Mouse (Mus musculus): ENCODE results near the gene Rab6b.

Rab6b gene

DNA sequence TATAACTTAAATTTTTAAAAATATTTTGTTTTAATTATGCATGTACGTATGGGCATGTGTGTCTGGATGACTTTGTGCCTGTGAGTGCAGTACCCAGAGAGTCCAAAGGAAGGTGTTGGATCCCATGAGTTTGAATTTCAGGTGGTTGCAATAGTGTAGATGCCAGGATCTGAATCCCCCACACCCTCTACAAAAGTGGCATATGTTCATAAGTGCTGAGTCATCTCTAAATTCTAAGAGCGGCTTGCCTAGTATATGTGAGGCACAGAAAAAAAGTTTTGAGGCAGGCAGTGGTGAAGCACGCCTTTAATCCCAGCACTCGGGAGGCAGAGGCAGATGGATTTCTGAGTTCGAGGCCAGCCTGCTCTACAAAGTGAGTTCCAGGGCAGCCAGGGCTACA is 94.2 kb downstream of the Rab6b start:
- DNase-seq (ENCODE audit: low spot score in 2 of 2): no peak

DNA sequence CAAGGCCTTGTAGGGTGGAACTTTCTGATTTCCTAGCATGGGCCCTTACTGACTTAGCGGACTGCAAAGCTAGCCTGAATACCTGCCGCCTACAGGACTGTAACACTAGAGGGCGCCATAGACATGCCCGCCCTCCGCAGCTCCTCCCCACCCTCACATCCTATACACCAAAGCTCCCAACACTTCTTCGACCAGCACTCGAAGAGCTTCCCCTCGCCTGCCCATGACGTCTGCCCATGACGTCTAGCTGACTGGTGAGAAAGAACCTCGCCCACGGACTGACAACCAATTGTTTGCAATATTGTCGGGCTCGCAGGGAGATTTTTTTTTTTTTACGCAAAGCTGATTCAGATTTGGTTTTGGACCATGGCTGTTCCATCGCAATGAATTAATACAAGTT is 96.3 kb downstream of the Rab6b start:
- peak; percentile 86 for DNase-seq (ENCODE audit: low spot score in 2 of 2)

DNA sequence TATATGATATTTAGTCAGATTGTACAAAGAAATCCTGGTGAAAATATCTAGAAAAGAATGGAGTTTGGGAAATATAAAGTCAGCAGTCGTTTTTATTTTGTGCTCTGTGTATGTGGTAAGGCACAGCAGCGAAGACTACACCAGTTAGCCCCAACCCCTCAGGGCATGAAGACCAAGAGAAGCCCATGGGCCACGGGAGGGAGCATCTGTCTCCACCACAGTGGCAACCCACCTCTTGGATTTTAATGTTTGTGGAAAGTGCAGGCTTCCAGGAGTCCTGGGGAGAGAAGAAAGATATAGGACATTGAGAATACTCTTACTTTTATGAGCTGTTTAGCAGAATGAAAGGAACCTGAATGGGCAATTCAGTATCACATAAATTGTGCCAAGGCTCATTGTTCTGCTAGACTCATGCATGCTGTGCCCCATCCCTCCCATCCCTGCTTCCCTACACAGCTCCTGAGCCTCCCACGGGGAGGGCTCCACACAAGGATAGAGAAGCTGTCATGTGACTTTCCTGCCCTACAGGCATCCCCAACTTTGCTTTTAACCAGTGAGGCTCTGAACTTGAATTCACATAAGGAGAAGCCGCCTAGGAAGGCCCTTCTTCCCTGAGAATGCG is 97.3 kb downstream of the Rab6b start:
- DNase-seq (ENCODE audit: low spot score in 2 of 2): no peak

DNA sequence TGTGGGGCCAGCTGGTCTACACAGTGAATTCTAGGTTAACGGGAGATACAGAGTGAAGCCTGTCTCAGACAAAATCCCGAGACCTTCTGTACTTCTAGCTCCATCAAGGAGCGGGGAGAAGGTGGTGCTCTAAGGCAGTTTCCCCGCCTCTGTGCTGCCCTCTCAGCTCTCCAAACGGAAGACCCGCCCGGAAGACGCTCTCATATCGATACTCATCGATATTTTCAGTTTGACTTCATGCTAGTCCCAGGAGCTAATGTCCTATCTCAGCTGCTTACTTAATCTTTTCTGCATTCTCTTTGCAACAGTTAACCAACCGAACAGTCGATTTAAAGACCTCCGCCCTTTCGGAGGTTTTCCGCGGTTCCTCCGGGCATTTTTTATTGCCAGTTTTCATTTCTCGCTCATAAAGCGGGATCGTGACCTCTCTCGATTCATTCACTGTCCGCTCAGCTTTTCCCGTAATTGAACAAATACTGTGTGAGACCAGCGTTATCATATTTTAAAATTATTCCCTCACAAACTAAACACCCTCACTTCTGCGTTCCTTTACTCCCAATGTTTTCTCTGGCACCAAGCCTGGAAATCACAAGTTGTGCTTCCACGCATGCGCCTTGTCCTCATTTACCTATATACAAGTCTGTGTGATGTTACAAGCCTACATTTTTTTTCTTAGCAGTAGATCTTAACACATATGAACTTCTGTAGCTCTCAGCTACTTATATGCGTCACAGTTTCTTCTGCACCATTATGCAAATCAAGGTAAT is 101.2 kb downstream of the Rab6b start:
- no peak for DNase-seq (ENCODE audit: low spot score in 2 of 2)

DNA sequence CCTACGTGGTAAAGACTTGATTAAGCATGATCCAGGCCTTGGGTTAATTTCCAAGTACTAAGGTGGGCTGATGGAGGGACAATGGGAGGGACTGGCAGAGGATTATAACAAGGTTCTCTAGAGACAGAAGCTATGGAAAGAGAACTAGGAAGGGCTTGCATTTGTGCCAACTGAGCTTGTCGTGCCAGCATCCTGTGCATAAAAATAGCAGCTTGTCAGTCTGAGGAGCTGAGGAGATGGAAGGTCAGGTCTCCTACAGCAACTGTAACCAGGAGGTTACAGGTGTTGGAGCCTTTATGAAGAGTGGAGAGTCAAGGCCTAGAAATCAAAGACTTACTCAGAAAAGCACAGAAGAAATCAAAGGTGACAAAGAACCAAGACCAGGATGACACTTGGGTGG is 102.0 kb downstream of the Rab6b start:
- DNase-seq (ENCODE audit: low spot score in 2 of 2): no peak

DNA sequence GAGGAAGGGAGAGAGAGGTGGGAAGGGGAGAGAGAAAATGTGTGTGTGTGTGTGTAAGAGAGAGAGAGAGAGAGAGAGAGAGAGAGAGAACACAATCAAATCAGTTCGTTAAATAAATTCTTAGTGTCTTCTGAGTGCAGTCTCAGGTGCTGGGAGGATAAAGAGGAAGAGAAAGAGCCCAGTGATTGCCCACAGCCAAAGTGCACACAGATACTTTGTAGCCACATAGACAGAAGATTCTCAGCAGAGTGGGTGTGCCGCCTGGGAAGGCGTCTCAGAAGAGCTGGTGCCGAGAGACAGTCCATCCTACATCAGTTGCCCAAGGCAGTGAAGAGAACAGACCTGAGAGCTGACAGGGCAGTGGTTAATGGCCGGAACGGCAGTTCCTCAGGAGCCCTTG is 102.7 kb downstream of the Rab6b start:
- no peak for DNase-seq (ENCODE audit: low spot score in 2 of 2)

DNA sequence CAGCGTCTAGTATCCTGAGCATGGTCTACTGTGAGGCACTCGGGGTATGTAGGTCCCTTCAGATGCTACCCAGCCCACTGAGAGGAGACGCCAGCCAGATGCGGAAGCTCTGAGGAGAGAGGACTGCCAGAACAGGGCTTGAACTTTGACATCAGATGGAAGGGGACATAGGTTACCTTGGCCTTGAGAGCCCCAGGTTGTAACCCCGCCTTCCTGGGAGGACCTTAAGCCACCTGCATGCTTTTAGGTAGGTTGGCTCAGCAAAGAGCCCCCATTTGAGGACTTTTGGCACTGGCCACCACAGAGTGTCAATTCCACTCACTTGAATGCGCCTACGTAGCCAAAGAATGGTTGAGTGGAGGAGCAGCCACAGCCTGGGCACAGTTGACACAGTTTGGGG is 113.1 kb downstream of the Rab6b start:
- DNase-seq (ENCODE audit: low spot score in 2 of 2): no peak

DNA sequence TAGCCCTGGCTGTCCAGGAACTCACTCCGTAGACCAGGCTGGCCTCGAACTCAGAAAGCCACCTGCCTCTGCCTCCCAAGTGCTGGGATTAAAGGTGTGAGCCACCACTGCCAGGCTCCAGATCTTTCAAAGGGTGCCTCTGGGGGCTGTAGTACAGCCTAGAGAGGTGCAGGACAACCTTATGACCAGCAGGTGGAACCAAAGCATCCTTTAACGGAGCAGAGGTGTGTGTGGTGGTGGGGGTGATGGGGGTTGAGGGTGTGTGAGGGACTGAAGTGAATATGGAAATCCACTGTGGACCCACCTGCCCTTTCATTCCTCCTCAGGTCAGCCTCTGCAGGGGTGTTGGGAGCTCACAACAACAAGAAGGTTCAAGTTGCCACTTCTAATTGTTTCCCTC is 113.9 kb downstream of the Rab6b start:
- DNase-seq (ENCODE audit: low spot score in 2 of 2): peak; percentile 23 to 35

DNA sequence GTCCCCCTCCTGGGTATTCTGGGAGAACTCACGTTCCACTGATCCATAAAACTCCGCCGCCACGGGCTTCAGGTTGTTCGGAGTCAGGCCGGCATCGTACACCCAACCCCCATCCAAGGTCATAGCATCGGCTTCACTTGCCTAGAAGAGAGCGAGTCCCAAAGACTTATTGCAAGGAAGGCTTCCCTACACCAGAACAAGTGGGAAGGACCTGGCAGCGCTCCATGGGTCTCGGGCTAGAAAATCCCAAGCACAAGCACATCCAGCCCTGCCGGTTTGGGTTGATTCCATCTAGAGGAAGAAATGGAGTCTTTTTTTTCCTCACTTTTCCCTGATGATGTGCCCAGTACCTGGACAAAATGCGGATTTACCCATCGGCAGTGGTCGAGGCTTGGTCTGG is 115.2 kb downstream of the Rab6b start:
- no peak for DNase-seq (ENCODE audit: low spot score in 2 of 2)

DNA sequence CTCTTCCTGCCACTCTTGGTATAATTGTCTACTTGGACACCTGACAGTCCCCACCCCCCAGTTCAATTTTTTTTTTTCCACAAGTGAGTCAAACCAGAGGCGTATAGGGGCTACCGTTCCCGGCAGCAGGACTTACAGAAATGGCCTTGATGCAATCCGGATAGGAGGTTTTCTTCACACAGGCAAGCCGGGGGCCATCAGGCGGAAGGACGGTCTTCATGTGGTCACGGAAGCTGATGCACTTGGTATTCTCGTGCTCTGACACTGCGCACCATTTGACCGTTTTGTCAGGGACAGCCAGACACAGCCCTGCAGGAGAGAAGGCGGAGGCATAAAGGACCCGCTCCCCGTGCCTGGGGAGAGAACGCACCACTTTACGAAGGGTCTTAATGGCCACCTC is 116.2 kb downstream of the Rab6b start:
- DNase-seq (ENCODE audit: low spot score in 2 of 2): no peak

DNA sequence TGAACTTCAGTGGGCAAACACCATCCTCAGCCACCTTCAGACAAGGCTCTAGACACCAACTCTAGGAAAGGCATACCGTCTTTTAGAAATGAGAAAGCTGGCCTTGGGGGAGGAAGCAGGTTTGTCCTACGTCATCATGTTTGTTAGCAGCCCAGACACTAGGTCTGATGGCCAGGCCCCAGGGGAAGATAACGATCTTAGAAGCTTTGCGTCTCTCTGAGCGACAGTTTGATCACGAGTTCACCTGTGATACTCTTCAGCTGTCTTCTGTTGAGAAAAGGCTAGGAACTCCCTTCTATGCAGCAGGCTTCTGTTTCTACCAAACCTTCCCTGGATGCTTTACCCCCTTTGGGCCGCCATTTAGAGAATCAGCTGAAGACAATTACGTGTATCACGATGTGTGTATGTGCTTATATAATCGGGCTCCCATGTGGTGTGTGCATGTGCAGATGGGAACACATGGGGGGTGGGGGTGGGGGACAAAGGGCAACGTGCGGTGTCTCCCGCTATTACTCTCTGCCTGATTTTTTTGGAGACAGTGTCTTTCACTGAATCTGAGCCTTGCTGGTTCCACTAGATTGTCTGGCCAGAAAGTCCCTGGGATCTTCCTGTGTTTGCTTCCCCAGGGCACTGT is 116.9 kb downstream of the Rab6b start:
- DNase-seq (ENCODE audit: low spot score in 2 of 2): peak; percentile 20 to 28

DNA sequence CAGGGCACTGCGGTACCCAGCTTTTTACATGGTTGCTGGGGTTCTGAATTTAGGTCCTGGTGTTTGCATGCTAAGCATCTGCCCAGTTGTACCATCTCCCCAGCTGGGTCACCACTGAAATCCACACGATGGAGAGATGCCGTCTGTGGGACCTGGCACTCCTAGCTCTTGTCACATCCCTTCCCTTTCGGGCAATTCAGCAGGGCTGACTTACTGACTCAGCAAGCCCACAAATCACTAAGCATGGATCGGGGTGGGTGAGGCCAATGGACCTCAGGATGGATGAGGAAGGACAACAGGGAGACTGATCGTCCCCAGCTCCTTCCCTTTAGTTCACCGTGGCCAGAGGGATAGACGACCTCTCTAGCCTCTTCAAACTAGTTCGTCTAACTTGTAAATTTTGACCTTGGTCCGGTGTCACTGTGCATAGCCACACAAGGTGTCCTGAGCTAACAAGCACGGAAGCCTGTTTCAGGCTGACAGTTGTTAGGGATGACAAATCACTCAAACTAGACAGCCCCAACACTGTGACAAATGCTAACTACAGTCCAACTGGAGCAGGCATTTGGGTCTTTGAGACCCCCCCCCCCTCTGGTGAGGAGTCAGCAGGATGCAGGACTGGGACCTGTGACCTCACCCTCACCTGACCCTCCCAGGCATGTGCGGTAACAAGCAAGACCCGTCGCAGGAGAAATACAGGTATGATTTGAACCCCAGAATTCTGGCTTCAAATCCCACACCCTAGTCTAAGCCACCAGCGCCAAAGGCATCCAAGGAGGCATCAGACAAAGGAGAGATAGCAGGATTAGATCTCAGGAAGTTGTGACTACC is 117.7 kb downstream of the Rab6b start:
- DNase-seq (ENCODE audit: low spot score in 2 of 2): no peak

DNA sequence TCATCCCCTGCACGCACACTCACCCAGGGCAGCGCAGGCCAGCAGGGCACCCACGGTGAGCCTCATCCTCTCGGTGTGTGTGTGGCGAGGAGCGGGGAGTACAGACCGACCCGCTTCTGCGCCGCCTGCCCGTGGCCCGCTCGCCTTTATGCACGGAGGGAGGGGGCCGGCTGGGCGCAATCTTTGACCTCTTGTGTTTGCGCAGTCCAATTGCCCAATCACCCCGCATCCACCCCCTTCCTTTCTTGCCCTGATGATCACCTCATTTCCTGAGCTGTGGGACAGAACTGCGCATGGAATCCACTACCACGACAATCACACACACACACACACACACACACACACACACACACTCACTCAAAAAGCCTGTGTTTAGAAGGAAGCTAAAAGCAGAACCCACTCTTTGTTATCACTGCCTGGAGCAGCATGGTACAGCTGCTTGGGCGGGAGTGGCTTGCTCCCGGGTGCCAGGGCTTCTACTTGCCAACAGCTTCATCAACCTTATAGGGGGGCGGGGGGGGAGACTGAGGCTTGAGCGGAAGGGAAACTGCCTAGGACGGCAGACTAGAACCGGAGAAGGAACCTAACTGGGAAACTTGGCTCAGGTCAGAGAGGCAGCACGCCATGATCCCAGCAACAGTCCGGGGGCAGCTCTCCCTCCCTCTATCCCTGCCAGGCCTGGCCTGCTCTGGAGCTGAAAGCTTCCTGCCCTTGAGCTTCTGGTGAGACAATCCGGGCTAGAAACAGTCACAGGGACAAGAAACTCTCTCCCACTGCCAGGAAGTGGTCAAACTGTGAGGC is 118.8 kb downstream of the Rab6b start, which contains the start of the genes Gm20425 and Trf:
Gene Gm20425 (minus strand): TSS at position 157 of the 801 bp plus-strand sequence.
Gene Trf (minus strand): TSS at position 294 of the 801 bp plus-strand sequence.
- peak; percentile 55 to 71 for DNase-seq (ENCODE audit: low spot score in 2 of 2)

DNA sequence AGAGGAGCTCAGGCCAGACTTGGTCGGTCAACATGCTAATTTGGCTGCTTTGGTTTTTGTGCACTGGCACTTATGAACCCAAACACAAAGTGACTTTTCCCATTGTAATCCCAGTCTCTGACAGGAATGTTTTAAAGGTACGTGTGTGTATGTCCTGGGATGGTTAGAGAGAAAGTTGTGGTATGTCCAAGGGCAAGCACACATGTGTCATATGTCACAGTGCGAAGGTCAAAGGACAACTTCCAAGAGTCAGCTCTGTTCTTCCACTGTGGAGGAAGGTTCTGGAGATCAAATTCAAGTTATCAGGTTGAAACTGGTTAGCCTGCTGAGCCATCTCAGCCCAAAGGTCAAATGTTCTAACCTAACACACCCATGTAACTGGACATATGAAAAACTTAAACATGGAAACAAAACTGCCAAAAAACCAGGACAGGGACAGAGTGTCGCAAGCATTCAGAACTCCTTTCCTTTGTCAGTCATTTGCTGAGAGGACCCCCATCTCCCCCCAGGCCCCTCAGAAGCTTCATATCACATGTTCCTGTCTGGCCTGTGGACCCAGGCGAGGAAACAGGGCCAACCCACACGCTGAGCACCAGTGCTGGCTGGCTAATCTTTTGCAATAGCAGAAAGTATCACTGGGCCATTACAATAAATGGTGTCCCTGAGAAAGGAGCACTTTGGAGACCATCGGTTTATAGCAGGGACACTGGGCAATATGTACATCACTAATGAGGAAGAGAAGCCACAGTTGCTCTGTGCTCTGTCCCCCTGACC is 120.8 kb downstream of the Rab6b start:
- no peak for DNase-seq (ENCODE audit: low spot score in 2 of 2)

DNA sequence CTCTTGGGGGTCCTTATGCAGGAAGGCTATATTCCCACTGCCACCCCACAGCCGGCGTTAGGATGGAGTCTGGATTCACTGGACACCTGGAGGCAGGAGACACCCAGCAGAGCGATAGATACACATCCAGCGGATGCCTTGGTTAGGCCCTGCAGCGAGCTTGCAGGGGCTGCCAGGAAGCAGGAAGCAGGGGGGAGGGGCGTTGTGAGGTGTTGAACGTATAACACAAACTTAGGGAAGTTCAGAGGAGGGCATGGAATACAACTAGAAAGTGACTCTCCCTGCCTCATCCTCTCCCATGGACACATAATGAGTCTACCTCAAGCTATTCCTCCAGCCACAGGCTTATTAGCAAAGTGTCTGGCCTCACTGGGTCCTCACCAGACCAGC is 121.4 kb downstream of the Rab6b start:
- no peak for DNase-seq (ENCODE audit: low spot score in 2 of 2)

DNA sequence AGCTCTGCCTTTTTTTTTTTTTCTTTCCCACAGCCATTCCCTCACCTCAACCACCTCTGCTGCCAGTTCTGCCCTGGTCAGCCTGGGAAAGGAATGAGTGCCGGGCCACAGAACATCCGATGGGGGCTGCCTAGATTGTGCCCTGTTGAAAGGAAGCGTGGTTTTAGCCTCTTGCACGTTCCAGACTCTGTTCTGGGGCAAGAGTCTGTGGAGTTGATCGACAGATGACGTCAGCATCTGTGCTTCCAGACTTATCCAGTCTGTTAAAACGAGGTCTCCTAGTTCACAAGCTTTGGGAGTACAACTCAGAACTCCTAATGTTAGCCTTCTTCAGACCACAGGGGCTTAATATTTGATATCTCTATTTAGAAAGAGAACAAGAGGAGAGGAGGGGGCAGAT is 122.5 kb downstream of the Rab6b start:
- DNase-seq (ENCODE audit: low spot score in 2 of 2): no peak

DNA sequence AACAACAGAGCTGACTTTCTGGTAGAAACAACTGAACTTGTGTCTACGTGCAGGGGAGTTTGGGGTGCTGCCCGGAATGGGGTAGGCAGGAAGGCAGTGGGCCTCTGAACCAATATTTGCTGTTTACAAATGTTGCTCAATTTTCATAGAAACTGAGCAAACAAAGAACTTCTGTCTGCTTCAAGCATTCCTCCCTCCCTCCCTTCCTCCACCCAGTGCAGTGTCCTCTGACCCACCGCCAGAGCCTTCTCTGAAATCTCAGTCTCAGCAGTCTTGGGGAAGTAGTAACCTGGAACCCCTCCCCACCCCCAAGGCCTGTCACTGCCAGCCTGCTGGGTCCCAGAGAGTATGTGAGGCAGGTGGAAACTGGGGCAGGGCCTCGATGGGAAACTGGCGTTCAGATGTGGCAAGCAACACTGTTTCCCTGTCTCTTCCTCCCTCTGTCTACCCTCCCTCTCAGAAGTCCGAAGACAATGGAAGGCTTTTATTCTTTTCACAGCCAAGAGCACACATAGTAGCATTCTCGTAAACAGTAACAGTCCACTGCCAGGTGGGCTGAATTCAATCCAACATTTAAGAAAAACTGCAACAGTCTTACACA is 123.1 kb downstream of the Rab6b start:
- DNase-seq (ENCODE audit: low spot score in 2 of 2): no peak
